Mouse (Mus musculus) cerebellum, postnatal 25 days (tissue): ENCODE data around the gene Wnt8b.

Source experiments
- DNase-seq, 2 experiments: peaks; one replicate each; pipeline ENCODE4 v3.0.0; 2021; ENCODE audit warnings: mixed read lengths in 2 of 2

Wnt8b gene

GRCm38 (mm10) chr19:44513054-44513833, 20.0 kb downstream of the Wnt8b start:
- no peak for DNase-seq

DNA sequence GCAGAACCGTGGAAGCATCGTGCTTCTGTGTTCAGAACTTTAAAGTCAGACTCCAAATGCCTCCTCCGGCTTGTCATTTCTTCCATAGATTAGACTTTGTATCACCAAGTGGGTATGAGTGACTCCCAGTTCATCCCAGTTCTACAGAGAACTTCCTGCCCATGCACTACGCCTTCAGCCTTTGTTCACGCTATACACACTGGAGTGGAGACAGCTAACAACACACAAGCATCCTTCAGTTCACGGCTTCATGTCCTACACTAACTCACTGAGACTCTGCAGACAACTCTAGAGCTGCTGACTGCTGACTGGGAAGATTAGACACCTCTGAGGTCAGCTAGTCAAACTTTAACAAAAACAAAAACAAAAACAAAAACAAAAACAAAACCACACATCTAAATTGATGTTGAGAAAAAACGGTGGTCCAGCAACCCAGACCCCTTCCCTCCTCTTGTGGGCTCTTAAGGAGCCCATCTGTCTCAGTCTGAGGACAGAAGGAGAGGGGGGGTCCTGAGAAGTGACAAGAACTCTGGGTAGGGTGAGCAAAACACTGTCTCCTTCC, 20.7 kb downstream of the Wnt8b start:
- DNase-seq = no peak

GRCm38 (mm10) chr19:44514521-44515451, 21.5 kb downstream of the Wnt8b start:
- DNase-seq = no peak

DNA sequence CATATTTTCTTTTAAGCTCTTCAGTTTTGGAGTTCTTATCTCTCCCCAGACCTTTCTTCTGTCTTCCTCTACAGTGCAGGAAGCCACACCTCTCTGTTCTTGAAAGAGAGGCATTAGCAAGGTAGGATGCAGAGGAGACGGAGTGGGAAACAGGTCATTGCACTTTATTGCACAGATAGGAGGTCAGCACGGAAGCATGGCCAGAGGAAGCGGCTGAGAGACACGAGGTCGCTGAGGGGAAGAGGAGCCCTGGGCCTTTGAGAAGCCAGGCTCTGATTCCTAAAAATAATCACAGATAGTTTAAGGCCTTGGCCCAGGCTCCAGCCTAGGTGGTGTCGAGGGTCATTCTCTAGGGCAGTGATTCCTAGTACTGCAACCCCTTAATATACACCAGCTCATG, 22.5 kb downstream of the Wnt8b start:
- DNase-seq = no peak

GRCm38 (mm10) chr19:44517996-44518768, 24.9 kb downstream of the Wnt8b start:
- DNase-seq = no peak

GRCm38 (mm10) chr19:44519152-44519551, 25.9 kb downstream of the Wnt8b start:
- DNase-seq = peak in 1 of 2 experiments; percentile 11

- no peak for DNase-seq
Observed at GRCm38 (mm10) chr19:44525551-44526205, 32.4 kb downstream of the Wnt8b start.

- no peak for DNase-seq
Observed at GRCm38 (mm10) chr19:44530018-44530417, 36.7 kb downstream of the Wnt8b start.

DNA sequence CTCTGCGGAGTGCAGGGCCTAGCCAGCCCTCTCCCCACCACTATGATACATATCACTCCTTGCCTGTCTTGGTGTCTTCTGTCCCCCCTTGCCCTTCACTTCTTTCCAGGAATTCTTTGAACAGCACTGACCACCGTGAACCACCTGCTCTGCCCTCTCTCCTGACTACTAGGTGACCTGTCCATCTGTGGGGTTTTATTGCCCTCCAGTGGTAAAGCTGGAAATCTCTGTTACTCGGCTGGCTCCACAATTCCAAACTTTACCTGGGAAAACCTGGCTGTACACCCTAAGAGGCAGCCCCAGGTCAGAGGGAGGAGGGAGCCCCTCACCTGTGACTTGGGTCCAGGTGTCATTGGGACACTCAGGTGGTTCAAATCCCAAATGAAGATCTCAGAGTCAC, 42.1 kb downstream of the Wnt8b start:
- DNase-seq = peak in 1 of 2 experiments; percentile 37

- DNase-seq = no peak
Observed at GRCm38 (mm10) chr19:44537416-44537815, 44.1 kb downstream of the Wnt8b start.

- no peak for DNase-seq
Observed at GRCm38 (mm10) chr19:44542694-44543178, 49.5 kb downstream of the Wnt8b start.

DNA sequence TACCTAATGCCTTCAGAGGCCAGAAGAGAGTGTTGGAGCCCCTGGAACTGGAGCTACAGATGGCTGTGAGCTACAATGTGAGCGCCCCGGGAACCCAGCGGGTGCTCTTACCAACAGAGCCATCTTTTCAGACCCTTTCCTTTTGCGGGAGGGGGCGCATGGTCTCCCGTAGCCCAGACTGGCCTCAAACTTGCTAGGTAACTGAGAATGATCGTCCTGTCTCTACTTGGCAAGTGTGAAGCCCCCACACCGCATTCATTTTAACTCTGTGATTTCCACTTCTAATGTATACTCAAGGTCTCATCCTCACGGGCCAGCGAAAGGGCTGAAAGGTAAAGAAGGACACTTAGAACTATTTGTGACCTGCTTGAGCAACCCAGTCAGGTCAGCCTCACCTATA, 51.1 kb downstream of the Wnt8b start:
- no peak for DNase-seq

DNA sequence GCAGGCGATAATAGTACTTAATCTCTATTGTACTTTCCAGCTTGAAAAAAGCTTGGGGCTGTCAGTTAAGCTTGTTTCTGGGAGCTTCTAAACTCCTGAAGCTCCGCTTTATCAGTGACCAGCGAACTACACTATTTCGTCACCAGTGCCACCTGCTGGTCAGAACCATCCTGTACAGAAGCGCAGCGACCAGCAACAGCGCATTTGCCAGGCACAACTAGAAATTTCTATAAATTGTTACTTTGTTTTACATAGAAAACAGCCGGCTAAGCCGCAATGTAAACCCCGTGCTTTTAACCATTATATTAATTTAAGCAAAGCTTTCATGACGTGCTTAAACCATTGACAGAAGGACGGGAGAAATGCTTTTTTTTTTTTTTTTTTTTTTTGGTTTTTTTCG, 51.5 kb downstream of the Wnt8b start:
- DNase-seq = peak; percentile 73 to 85

DNA sequence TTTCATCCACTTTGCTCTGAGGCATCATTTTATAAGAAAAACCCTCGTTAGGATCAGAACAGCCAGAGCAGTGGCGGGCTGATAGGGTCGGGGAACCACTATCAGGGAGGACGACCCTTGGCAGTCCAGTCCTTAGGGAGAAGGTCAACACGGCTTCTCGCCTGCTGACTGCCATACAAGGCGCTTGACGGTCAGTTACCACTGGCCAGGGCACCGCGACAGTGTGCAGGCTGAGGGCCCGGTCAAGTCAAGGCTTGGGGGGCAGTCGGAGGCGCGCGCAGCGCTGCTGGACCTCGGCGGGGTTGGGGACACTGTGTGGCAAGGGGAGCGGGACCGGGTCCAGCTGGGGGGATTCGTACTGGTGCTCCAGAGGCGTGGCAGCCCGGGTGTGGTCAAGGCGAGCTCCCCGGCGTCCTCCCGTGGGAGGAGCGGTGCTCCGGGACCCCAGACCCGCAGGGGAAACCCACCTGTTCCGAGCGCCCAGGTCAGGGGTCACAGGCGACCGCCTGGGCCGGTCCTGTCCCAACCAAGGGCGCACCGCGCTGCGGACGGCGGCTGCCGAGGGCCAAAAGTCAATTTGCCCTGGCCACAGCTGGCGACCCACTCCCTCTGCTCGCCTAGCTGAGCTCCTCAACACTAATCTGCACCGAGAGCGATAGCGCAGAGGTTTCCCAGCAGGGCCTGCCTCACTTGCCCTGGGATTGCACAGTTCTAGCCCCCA, 52.2 kb downstream of the Wnt8b start, which contains the start of gene Sec31b:
TSS of gene Sec31b (minus strand) at position 544 of the 721 bp plus-strand sequence.
- peak; percentile 42 to 58 for DNase-seq

GRCm38 (mm10) chr19:44552731-44553130, 59.5 kb downstream of the Wnt8b start, which contains the start of gene Gm20538:
Gm20538 (minus strand) TSS chr19:44552831.
- DNase-seq = no peak

- no peak for DNase-seq
Observed at GRCm38 (mm10) chr19:44553286-44553685, 60.0 kb downstream of the Wnt8b start.

DNA sequence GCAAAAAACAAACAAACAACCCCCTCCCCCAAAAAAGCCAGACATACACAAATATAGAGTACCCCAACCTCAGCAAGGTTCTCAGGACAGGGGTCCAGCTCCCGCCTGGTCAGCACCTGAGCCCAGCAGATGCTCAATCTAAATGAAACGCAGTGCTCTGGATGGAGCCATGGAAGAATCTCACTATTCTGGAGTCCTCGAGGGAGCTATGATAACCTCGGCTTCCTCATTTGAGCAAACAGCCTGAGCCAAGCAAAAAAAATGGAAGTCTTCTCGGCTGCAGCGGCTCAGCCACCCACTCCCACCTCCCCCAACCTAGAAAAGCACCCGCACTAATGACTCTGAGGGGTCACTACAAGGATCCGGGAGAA, 61.2 kb downstream of the Wnt8b start:
- DNase-seq = no peak

GRCm38 (mm10) chr19:44554861-44555590, 61.8 kb downstream of the Wnt8b start, which contains the start of gene Ndufb8:
Ndufb8 (minus strand) TSS chr19:44555440.
- peak; percentile 99 for DNase-seq

- DNase-seq = peak; percentile 96 to 97
Observed at GRCm38 (mm10) chr19:44562652-44563206, 69.5 kb downstream of the Wnt8b start, which contains the start of gene Hif1an. Hif1an (plus strand) TSS chr19:44562850.
